Mouse (Mus musculus): Measurements from ENCODE around the gene Stard9. TPM values are rescaled to one million over a fixed set of nuclear protein-coding genes. Genes with fewer than 3 reads are reported as not detected.

Stard9 gene
- polyA plus RNA-seq (2017; shearing (Covaris generic)), result 0.60 TPM

DNA sequence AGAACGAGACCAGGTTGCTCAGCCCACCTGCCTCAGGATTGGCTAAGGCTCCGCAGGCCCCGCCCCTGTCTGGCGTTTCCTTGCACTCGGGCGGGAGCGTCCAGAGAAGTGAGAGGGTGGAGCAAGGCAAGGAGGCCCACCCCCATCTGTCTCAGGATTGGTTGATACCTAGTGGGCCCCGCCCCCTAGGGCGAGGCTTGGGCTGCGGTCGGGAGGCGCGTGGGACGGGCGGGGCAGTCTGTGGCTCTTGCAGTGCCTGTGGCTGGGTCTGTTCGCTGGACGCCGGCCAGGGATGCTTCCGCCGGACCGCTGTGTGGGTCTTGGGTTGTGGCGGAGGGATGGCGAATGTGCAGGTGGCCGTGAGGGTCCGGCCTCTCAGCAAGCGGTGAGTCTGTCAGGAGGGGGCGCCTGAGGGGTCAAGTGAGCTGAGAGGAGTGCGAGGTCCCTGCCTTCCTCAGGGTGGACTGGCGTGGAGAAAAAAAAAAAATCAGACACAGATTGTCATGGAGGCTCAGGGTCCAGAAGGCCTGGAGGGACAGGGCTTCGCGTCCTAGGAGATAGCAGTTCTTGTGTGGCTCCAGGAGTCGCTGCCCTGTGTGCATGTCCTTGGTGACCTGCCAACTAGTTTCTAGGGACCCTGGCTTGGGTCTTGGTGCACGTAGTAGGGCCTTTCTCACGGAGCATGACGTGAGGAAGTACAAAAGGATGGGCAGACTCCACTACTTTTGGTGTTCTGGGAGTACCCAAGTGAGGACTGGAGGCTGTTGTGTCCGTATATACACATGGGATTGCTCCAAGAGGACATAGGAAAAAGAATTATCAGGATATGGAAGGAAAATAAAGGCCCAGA is at the start of gene Stard9:
Stard9 (plus strand) TSS at position 236 of the 850 bp plus-strand sequence.

DNA sequence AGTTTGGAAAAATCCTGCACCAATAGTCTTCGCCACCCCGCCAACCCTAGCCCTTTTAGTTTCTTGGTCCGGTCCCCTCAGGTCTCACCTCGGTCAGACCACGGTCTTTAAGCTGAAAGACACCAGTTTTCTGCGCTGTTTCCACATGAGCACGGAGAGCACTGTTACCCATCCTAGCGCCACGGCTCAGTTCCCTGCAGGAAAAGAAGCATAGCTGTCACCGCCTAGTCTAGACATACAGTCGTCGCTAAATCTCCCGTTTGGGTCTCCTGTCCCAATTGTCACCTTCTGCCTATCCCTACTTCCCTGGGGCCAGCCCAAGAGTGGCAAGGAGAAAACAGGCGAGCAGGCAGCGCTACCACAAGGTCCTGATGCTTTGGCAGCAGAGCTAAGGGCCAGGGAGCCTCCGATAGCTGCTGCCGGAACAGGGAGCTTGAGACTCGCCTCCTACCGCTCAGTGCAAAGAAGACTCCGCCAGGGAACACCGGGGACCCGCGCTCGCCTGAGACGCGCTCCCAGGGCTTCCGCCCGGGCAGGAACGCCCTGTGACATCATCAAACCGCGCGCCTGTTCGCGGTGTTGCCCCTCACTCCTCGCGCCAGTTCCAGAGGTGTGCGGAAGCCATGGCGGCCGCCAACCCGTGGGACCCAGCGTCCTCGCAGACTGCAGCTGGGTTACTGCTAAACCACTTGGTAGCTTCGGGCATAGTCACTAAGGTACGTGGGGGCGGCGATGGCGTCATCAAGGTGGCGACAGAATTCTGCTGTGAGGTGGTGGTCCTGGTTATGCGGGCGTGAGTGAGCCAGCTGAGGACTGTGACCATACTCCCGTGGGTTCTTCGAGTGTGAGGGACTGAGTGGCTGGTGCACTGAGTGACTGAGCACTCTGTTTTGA is 19.8 kb upstream of the Stard9 start, which contains the start of the genes Haus2 and Lrrc57:
Haus2 (plus strand) TSS at position 554 of the 894 bp plus-strand sequence.
Lrrc57 (minus strand) TSS at position 691 of the 894 bp plus-strand sequence.

Other genes with a start within 250 kb of the Stard9 start
- gene Ganc, start 225.2 kb upstream of the Stard9 start, polyA plus RNA-seq (2017; shearing (Covaris generic)), result 34.5 TPM
- 26.6 TPM for gene Tmem87a, start 225.0 kb upstream of the Stard9 start, polyA plus RNA-seq (2017; shearing (Covaris generic))
- 66.9 TPM for gene Capn3, start 173.1 kb upstream of the Stard9 start, polyA plus RNA-seq (2017; shearing (Covaris generic))
- gene Zfp106, start 65.3 kb upstream of the Stard9 start, polyA plus RNA-seq (2017; shearing (Covaris generic)), result 59.9 TPM
- 60.8 TPM for gene Snap23, start 61.5 kb upstream of the Stard9 start, polyA plus RNA-seq (2017; shearing (Covaris generic))
- gene Haus2, start 19.7 kb upstream of the Stard9 start, polyA plus RNA-seq (2017; shearing (Covaris generic)), result 22.0 TPM
- 36.8 TPM for gene Lrrc57, start 19.6 kb upstream of the Stard9 start, polyA plus RNA-seq (2017; shearing (Covaris generic))
- gene Cdan1, start 221.0 kb downstream of the Stard9 start, polyA plus RNA-seq (2017; shearing (Covaris generic)), result 4.1 TPM
- gene Ttbk2, start 221.5 kb downstream of the Stard9 start, polyA plus RNA-seq (2017; shearing (Covaris generic)), result 1.4 TPM